Mouse (Mus musculus) spleen, adult 2 months (tissue): Measurements from ENCODE around the gene Cul1. TPM values are rescaled to one million over a fixed set of nuclear protein-coding genes. Genes with fewer than 3 reads are reported as not detected.

Experiments
- DNase-seq, 2 experiments: peaks; one replicate each; pipeline versions ENCODE4 v3.0.0 to v3.0.0-alpha.2; 2012 to 2021; ENCODE audit warnings: low spot score in 2 of 2, low read depth in 1 of 2
- H3K27ac ChIP-seq: fragments of 200-500 bp; 2 replicates; pipeline ENCODE4 v1.5.1; 2012; ENCODE audit warnings: low read length, inconsistent platforms; ENCODE audit not compliant: insufficient read depth
- H3K27me3 ChIP-seq: fragments of 200-500 bp; 2 replicates; pipeline ENCODE4 v1.6.1; 2012; ENCODE audit warnings: mild to moderate bottlenecking, moderate library complexity, low read length, inconsistent platforms; ENCODE audit not compliant: control insufficient read depth, insufficient read depth
- H3K36me3 ChIP-seq: fragments of 200-500 bp; 2 replicates; pipeline ENCODE4 v1.6.1; 2012; ENCODE audit warnings: mild to moderate bottlenecking, low read length, inconsistent platforms; ENCODE audit not compliant: control insufficient read depth, insufficient read depth
- H3K4me1 ChIP-seq: fragments of 200-500 bp; 2 replicates; pipeline ENCODE4 v1.6.1; 2011; ENCODE audit warnings: inconsistent platforms; ENCODE audit not compliant: control insufficient read depth, insufficient read depth, insufficient read length
- H3K4me3 ChIP-seq: fragments of 200-500 bp; 2 replicates; pipeline ENCODE4 v1.5.1; 2011; ENCODE audit warnings: mild to moderate bottlenecking, inconsistent platforms; ENCODE audit not compliant: insufficient read depth, insufficient read length; ENCODE audit errors: extremely low read depth
- CTCF ChIP-seq: fragments of 200-500 bp; IDR thresholded peaks from 2 replicates; pipeline ENCODE4 v1.5.1; 2011; ENCODE audit warnings: mild to moderate bottlenecking, inconsistent platforms; ENCODE audit not compliant: insufficient read depth, insufficient read length, insufficient replicate concordance; ENCODE audit errors: extremely low read depth
- POLR2A ChIP-seq: fragments of 200-500 bp; IDR thresholded peaks from 2 replicates; pipeline ENCODE4 v1.6.1; 2011; ENCODE audit warnings: low read depth, low read length, inconsistent platforms
- WGBS: fragments of 180-500 bp; shearing (Covaris S2); methylation state at CpG from one replicate; pipeline ENCODE4 v1.1.7; 2018; 5-methylcytosine and 5-hydroxymethylcytosine counted together
- polyA plus RNA-seq: library from polyadenylated mRNA; depleted of rRNA; stranded (reverse); fragments of >200 nt; gene quantifications from 2 replicates; pipeline ENCODE4 v1.2.3, GENCODE M21; 2012

Cul1 gene
- polyA plus RNA-seq, 1 experiment, result 11.1 TPM

DNA sequence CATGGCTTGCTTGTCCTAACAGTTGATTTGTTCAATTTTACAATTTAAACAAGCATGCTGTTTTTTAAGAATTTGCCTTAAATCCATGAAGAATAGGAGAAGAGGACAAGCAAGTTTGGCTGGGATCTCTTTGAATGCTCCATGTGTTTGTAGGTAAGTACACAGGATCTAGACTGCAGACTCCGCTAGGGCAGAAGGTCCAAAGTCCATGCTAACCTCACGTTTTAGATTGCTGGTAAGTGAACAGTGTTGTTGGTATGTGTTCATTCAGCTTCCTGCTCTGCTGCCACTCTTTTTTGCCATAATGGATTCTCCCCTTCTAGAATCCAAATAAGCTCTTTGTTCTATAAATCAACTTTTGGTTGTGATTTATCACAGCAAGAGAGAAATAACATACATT lies 73.9 kb downstream of the Cul1 start:
- no peaks in the 10 kb centered on the region for H3K27me3 ChIP-seq
- H3K4me1 ChIP-seq, result no peaks in the 10 kb centered on the region
- WGBS, result 86% methylated on average over 2 of the region's 2 CpGs
- H3K27ac ChIP-seq, result no peak overlapping the region
- no peak for TF ChIP-seq POLR2A
- no peak for TF ChIP-seq CTCF
- H3K4me3 ChIP-seq, result no peak overlapping the region
- peaks cover 31% of the 10 kb centered on the region for H3K36me3 ChIP-seq
- no peak for DNase-seq

DNA sequence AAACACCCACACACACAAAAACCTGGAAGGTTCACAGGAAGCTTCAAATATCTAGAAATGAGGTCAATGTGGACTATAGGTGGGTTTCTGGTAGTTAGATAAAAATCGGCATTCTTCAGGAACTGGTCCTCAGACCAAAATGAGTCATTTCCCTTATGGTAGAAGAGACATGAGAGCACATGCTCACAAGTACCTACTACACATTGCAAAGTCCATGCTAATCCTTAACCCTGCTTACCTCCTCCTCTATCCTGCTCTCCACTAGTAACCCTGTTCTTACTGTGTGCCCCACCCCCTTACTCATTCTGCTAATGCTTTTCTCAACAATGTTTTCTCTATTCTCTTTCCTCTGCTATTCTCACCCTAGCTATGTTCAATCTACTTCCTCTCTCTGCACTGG lies 74.5 kb downstream of the Cul1 start:
- Histone ChIP-seq H3K27me3 (no peaks in the 10 kb centered on the region), H3K36me3 (peaks cover 33% of the 10 kb centered on the region), H3K4me3 (no peak overlapping the region), H3K27ac (no peak overlapping the region), H3K4me1 (no peaks in the 10 kb centered on the region)
- WGBS, result 33% methylated on average over 1 of the region's 1 CpGs
- DNase-seq, result no peak
- no peak for TF ChIP-seq POLR2A
- no peak for TF ChIP-seq CTCF

DNA sequence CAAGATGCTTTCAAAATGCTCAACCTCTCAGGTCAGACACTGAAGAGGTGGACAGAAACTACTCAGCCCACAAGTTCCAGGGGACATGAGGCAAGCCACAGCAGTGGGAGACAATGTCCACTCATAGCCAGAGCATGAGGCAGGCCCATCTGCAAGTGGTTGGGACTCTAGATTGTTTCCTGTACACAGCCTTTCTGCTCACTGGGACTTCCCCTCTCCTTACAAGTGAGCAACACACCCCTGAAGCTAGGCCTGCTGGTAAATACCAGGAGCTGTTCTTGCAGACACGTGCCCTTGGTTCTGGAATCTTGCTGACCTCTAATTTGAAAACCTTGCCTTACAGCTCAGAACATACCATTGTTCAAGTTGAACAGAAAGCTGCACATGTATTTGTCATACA lies 79.3 kb downstream of the Cul1 start:
- no peak overlapping the region for H3K27ac ChIP-seq
- no peak overlapping the region for H3K4me3 ChIP-seq
- WGBS, result 79% methylated on average over 1 of the region's 1 CpGs
- peaks cover 14% of the 10 kb centered on the region for H3K36me3 ChIP-seq
- TF ChIP-seq CTCF (no peak), POLR2A (no peak)
- H3K27me3 ChIP-seq, result no peaks in the 10 kb centered on the region
- no peak for DNase-seq
- H3K4me1 ChIP-seq, result no peaks in the 10 kb centered on the region

DNA sequence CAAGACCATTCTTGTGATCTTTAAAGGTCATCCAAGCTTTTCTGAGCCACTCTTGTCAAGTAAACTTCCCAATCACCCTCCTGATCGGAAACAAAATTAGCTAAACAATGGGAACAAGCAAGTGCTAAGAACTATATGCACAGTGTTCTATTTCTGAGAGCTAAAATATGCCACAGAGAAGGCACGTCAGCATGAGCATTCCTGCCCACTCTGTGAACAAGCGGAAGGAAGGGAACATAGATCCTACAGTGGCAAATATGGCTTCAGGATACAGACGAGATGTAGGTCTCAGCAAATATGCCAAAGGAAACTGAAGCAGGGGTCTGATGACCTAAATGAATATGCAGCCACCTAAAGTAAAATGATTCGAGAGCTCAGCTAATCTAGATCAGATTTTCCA lies 82.1 kb downstream of the Cul1 start:
- DNase-seq, result no peak
- no peaks in the 10 kb centered on the region for H3K27me3 ChIP-seq
- WGBS, result 90% methylated on average over 5 of the region's 5 CpGs
- no peaks in the 10 kb centered on the region for H3K4me1 ChIP-seq
- H3K4me3 ChIP-seq, result no peak overlapping the region
- peaks cover 12% of the 10 kb centered on the region for H3K36me3 ChIP-seq
- TF ChIP-seq CTCF (no peak), POLR2A (no peak)
- no peak overlapping the region for H3K27ac ChIP-seq

DNA sequence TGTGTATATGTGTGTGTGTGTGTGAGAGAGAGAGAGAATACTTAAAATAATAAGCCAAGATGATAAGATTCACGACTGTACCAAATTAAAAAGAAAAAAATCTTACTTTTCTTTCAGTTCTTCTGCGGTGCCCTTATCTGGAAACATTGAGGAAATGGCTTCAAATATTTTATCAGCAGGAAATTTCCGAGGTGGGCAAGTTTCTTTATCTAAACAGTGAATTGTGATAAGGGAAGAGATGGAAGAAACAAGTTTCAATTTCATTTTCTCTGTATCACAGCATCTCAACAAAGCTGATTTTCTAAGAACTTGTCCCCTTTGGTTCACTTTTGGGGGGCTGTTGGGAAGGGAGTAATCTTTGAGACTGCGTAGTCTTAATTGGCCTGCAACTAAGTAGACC lies 99.1 kb downstream of the Cul1 start:
- 80% methylated on average over 4 of the region's 4 CpGs for WGBS
- no peak for DNase-seq
- Histone ChIP-seq H3K36me3 (peaks cover 19% of the 10 kb centered on the region), H3K4me1 (no peaks in the 10 kb centered on the region), H3K27me3 (no peaks in the 10 kb centered on the region), H3K27ac (no peak overlapping the region), H3K4me3 (no peak overlapping the region)
- no peak for TF ChIP-seq POLR2A
- no peak for TF ChIP-seq CTCF

DNA sequence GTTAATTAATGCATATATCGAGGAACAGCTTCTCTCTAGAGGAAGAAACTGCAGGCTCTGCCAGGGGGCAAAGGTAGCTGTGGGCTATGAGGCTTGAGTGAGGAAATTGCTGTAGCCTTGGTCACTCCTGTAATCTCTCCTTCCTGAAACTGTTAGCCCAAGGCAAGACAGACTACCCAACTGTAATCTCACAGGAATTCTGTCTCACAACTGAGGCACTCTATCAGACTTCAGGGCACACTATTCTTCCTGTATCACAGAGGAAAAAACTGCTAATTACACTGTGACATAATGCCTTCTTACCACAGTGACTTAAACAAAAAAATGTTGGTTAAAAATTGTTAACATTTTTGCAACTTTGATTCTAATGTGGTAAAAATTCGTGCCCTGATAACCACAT lies 106.1 kb downstream of the Cul1 start:
- no peak overlapping the region for H3K4me3 ChIP-seq
- peaks cover 10% of the 10 kb centered on the region for H3K36me3 ChIP-seq
- DNase-seq, result no peak
- TF ChIP-seq CTCF (no peak), POLR2A (no peak)
- WGBS, result 82% methylated on average over 2 of the region's 2 CpGs
- no peak overlapping the region for H3K27ac ChIP-seq
- H3K4me1 ChIP-seq, result no peaks in the 10 kb centered on the region
- H3K27me3 ChIP-seq, result no peaks in the 10 kb centered on the region

DNA sequence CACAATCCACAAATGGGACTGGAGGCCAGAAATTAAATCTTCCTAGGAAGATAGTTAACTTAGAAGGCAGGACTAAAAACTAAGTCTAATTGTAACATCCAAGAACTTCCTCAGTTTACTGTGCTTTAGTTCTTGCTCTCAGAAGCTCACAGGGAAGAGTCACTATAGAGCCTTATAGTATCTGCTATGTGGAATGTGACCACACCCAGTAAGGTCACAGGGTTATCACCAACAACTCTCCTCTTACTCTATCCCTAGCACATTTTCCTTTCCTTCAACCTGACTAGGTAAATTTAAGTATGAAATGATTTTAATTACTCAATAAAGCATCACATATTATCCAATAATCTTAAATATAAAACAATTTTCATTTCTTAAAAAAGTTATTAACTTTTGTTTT lies 107.2 kb downstream of the Cul1 start:
- Histone ChIP-seq H3K4me1 (no peaks in the 10 kb centered on the region), H3K27ac (no peak overlapping the region), H3K27me3 (no peaks in the 10 kb centered on the region), H3K4me3 (no peak overlapping the region), H3K36me3 (peaks cover 4% of the 10 kb centered on the region)
- DNase-seq, result no peak
- TF ChIP-seq CTCF (no peak), POLR2A (no peak)
